In genomic region chr9:59660421-59660820, GRCm38 (mm10) we compare ENCODE assay signal across 8 mouse cellular contexts. TPM values are rescaled to one million over a fixed set of nuclear protein-coding genes. Genes with fewer than 3 reads are reported as not detected.
DNase-seq lines count a peak whose midpoint lies in the region; ATAC-seq and TF ChIP-seq lines count a peak whose summit lies in the region.

No protein-coding gene starts in this region.

- H3K9ac ChIP-seq in lung, embryonic 16.5 days (ENCODE audit: low read length), result no peak overlapping the region
- peak overlapping the region; percentile 62 for H3K9ac ChIP-seq in heart, embryonic 14.5 days (ENCODE audit: low read length)

- no peak for DNase-seq in lung, postnatal 25 days (ENCODE audit: low spot score)
- DNase-seq in kidney, postnatal 10 days, result peak; percentile 73
- DNase-seq in spleen, adult 12 weeks (ENCODE audit: low spot score), result no peak
- no peak for DNase-seq in left cerebral cortex, postnatal 14 days (ENCODE audit: low spot score in 2 of 2)

- peaks cover 49% of the 10 kb centered on the region for H3K4me1 ChIP-seq in lung, embryonic 16.5 days (replicated peaks; ENCODE audit: control insufficient read depth, insufficient read depth, low read length)
- H3K4me1 ChIP-seq in cortical plate, adult 2 months (ENCODE audit: control insufficient read depth, insufficient read depth, low read length), result peaks cover 21% of the 10 kb centered on the region
- peaks cover 28 to 73% of the 10 kb centered on the region in 2 experiments for H3K4me1 ChIP-seq in heart, embryonic 14.5 days (ENCODE audit: control insufficient read depth in 2 of 2, insufficient read depth in 2 of 2, low read length in 2 of 2)

- TF ChIP-seq CTCF in cortical plate, adult 2 months (IDR thresholded peaks at IDR 0.05; ENCODE audit: extremely low read depth, insufficient read depth, low read length), result no peak

- intact Hi-C loops in left cerebral cortex, postnatal 14 days (cut with DNase I), result no loop called here

- WGBS in lung, embryonic 16.5 days, result 46% methylated on average over 10 of the region's 10 CpGs
- WGBS in heart, embryonic 14.5 days, result 23% methylated on average over 10 of the region's 10 CpGs

- H3K79me2 ChIP-seq in myocyte (ENCODE audit: control insufficient read depth, insufficient read depth), result peaks cover 96% of the 10 kb centered on the region

- H3K27me3 ChIP-seq in lung, embryonic 16.5 days (ENCODE audit: control insufficient read depth, insufficient read depth, low read depth, low read length), result no peaks in the 10 kb centered on the region
- no peaks in the 10 kb centered on the region for H3K27me3 ChIP-seq in heart, embryonic 14.5 days (ENCODE audit: control insufficient read depth, insufficient read depth, low read length)
- no peaks in the 10 kb centered on the region for H3K27me3 ChIP-seq in myocyte (ENCODE audit: control insufficient read depth, insufficient read depth, insufficient read length)

- no peak overlapping the region for H3K4me3 ChIP-seq in lung, embryonic 16.5 days (ENCODE audit: low read length)
- 0 out of 2 replicates have a peak overlapping the region, but pooled peaks have one; percentile 3 for H3K4me3 ChIP-seq in cortical plate, adult 2 months (ENCODE audit: insufficient read depth, low read length)
- peak overlapping the region; percentile 15 to 75 for H3K4me3 ChIP-seq in heart, embryonic 14.5 days (ENCODE audit: control insufficient read depth in 1 of 2, insufficient read depth in 1 of 2, low read depth in 1 of 2, low read length in 2 of 2)
- H3K4me3 ChIP-seq in myocyte, result peak overlapping the region; percentile 95

- peak overlapping the region; percentile 32; the same call in 1 of the 2 replicates for H3K4me2 ChIP-seq in lung, embryonic 16.5 days (ENCODE audit: low read depth, low read length)
- peak overlapping the region; percentile 74 for H3K4me2 ChIP-seq in heart, embryonic 14.5 days (ENCODE audit: low read length)
- peak overlapping the region; percentile 91 for H3K4me2 ChIP-seq in myocyte (ENCODE audit: low read depth)

- no peak overlapping the region for H3ac ChIP-seq in myocyte (ENCODE audit: control insufficient read depth, insufficient read length)

- no peak for TF ChIP-seq POLR2A in cortical plate, adult 2 months (IDR thresholded peaks at IDR 0.05; ENCODE audit: extremely low read depth, insufficient read depth, low read length)
- TF ChIP-seq POLR2A in myocyte (IDR thresholded peaks at IDR 0.05; ENCODE audit: insufficient read length, low read depth), result no peak

- H3K36me3 ChIP-seq in lung, embryonic 16.5 days (ENCODE audit: control insufficient read depth, insufficient read depth, low read length), result peaks cover 9% of the 10 kb centered on the region; the same call in 1 of the 2 replicates
- H3K36me3 ChIP-seq in heart, embryonic 14.5 days (ENCODE audit: control insufficient read depth, insufficient read depth, low read length), result peaks cover 67% of the 10 kb centered on the region
- peaks cover 36% of the 10 kb centered on the region for H3K36me3 ChIP-seq in myocyte (ENCODE audit: control insufficient read depth, insufficient read depth)

- H3K9me3 ChIP-seq in lung, embryonic 16.5 days (ENCODE audit: control insufficient read depth, low read length), result no peaks in the 10 kb centered on the region
- no peaks in the 10 kb centered on the region for H3K9me3 ChIP-seq in heart, embryonic 14.5 days (ENCODE audit: control insufficient read depth, low read length)

- ATAC-seq in lung, embryonic 16.5 days (ENCODE audit: low read depth), result no peak
- no peak for ATAC-seq in heart, embryonic 14.5 days (ENCODE audit: insufficient number of reproducible peaks, insufficient read depth, low FRiP score, low read depth)

- peak overlapping the region; percentile 58; the same call in 1 of the 2 replicates for H3K27ac ChIP-seq in lung, embryonic 16.5 days (ENCODE audit: low read length)
- H3K27ac ChIP-seq in cortical plate, adult 2 months (ENCODE audit: insufficient read depth, low read length), result peak overlapping the region; percentile 13; the same call in 1 of the 2 replicates
- H3K27ac ChIP-seq in heart, embryonic 14.5 days (replicated peaks in 1 of 2; ENCODE audit: control insufficient read depth in 1 of 2, insufficient read depth in 1 of 2, low read depth in 2 of 2, low read length in 2 of 2), result peak overlapping the region; percentile 85 to 99

TF ChIP-seq in myocyte, 11 proteins besides CTCF, POLR2A, EP300 and RAD21:
- TF ChIP-seq MYOG (IDR thresholded peaks at IDR 0.05; ENCODE audit: control insufficient read depth in 1 of 3, insufficient read depth in 1 of 3, insufficient read length in 2 of 3, low read depth in 2 of 3) (peak in 2 of 3 experiments; percentile 64 to 89), CEBPB (IDR thresholded peaks at IDR 0.05; ENCODE audit: insufficient read depth, poor library complexity, severe bottlenecking) (no peak), TCF12 (IDR thresholded peaks at IDR 0.05; ENCODE audit: insufficient read depth, poor library complexity, severe bottlenecking) (no peak), MAX (IDR thresholded peaks at IDR 0.05; ENCODE audit: low read depth) (no peak), POLR2AphosphoS2 (IDR thresholded peaks at IDR 0.05; ENCODE audit: insufficient read length, low read depth) (peak; percentile 39), E2F4 (IDR thresholded peaks at IDR 0.05; ENCODE audit: insufficient read depth) (no peak), USF1 (IDR thresholded peaks at IDR 0.05; ENCODE audit: low read depth) (no peak), MYOD1 (IDR thresholded peaks at IDR 0.05; ENCODE audit: control insufficient read depth in 1 of 3, insufficient read length in 2 of 3, low read depth in 2 of 3) (peak in 2 of 3 experiments; percentile 58 to 86), SRF (IDR thresholded peaks at IDR 0.05; ENCODE audit: control insufficient read depth, insufficient read length, low read depth) (peak; percentile 26)
TF ChIP-seq in myocyte: peak in this region for 4.

RNA-seq across cellular contexts. Expression of gene Pkm, which starts 4.3 kb away (rescaled TPM):
- polyA plus RNA-seq in lung, embryonic 16.5 days (2015; fragmentation: Nextera tagmentation; extraction: Ambion mirVana), result 1,125 and 1,193 TPM in 2 replicates
- polyA plus RNA-seq in cortical plate, adult 2 months (2012; rRNA removed), result 1,537 and 1,545 TPM in 2 replicates
- 1,792 and 1,798 TPM in 2 replicates for polyA plus RNA-seq in heart, embryonic 14.5 days (2014; fragmentation: Nextera tagmentation; extraction: Ambion mirVana)
- 3,717 TPM for polyA plus RNA-seq in myocyte (2012; fragmentation: generic; extraction: Trizol)
- 100 to 1,000 TPM; 876 TPM for total RNA-seq in left cerebral cortex, postnatal 14 days (2021)

RNA-seq across cellular contexts. Expression of gene Gramd2, which starts 19.5 kb away (rescaled TPM):
- 11.0 and 13.2 TPM in 2 replicates for polyA plus RNA-seq in lung, embryonic 16.5 days (2015; fragmentation: Nextera tagmentation; extraction: Ambion mirVana)
- 18.7 and 18.9 TPM in 2 replicates for polyA plus RNA-seq in cortical plate, adult 2 months (2012; rRNA removed)
- 0.27 and 0.43 TPM in 2 replicates for polyA plus RNA-seq in heart, embryonic 14.5 days (2014; fragmentation: Nextera tagmentation; extraction: Ambion mirVana)
- polyA plus RNA-seq in myocyte (2012; fragmentation: generic; extraction: Trizol), result 1.5 TPM
- 10 to 100 TPM in 1 of 2 experiments, 1 to 10 TPM in 1; 9.6 to 11.0 TPM for total RNA-seq in left cerebral cortex, postnatal 14 days (2021)

RNA-seq across cellular contexts. Expression of gene Parp6, which starts 43.3 kb away (rescaled TPM):
- polyA plus RNA-seq in lung, embryonic 16.5 days (2015; fragmentation: Nextera tagmentation; extraction: Ambion mirVana), result 22.6 and 23.7 TPM in 2 replicates
- 199 and 202 TPM in 2 replicates for polyA plus RNA-seq in cortical plate, adult 2 months (2012; rRNA removed)
- 19.5 and 24.6 TPM in 2 replicates for polyA plus RNA-seq in heart, embryonic 14.5 days (2014; fragmentation: Nextera tagmentation; extraction: Ambion mirVana)
- polyA plus RNA-seq in myocyte (2012; fragmentation: generic; extraction: Trizol), result 11.4 TPM
- 100 to 1,000 TPM; 184 to 209 TPM for total RNA-seq in left cerebral cortex, postnatal 14 days (2021)

Comparison
In these comparisons a context has a peak if more than half of its experiments do, and no peak if none do; other contexts are left out.
1. H3K27ac ChIP-seq: peak in every context shown above with its lines; median percentile 92 in heart, embryonic 14.5 days; 58 in lung, embryonic 16.5 days; 13 in cortical plate, adult 2 months.
2. H3K4me2 ChIP-seq: peak in every context shown above with its lines; median percentile 91 in myocyte; 74 in heart, embryonic 14.5 days; 32 in lung, embryonic 16.5 days.